Mouse (Mus musculus): ENCODE data around the gene Chmp2b. TPM values are rescaled to one million over a fixed set of nuclear protein-coding genes. Genes with fewer than 3 reads are reported as not detected.

The Chmp2b gene
- total and polyA plus RNA-seq, 3 experiments = 28.2 to 70.4 (median 50.3) TPM

DNA sequence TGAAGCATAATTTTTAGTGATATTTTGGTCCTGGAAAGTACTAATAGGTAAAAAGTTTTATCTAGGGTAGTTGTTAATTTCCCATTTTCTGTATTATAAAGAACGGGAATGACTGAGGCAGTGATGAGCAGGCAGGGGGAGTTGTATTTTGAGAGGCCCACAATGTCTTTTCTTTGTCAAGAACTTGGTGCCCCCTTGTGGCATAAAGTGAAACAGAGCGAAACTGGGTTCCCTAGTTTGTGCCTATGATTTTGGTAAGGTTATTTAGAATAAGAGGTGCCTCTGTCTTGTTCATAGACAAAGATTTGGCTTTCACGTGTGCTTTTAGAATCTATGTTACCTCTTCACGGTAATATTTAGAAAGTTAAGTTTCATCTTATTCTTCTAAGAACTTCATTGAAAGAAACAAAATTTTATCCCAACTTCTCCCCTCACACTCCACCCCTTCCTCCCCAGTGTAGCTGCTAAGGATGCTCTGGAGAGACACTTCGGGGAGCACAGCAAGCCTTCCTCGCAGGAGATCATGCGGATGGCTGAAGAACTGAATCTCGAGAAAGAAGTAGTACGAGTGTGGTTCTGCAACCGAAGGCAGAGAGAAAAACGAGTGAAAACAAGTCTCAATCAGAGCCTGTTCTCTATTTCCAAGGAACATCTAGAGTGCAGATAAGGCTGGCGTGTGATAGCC is 29.1 kb downstream of the Chmp2b start:
- H3K27ac ChIP-seq (ENCODE audit: insufficient read depth, low read depth) = no peak overlapping the region
- H3K4me3 ChIP-seq (replicated peaks in 1 of 3; ENCODE audit: low read depth in 2 of 3, low read length in 2 of 3, poor library complexity in 1 of 3) = no peak overlapping the region
- no peaks in the 10 kb centered on the region for H3K79me2 ChIP-seq (replicated peaks; ENCODE audit: control insufficient read depth, extremely low read depth, insufficient read depth, poor library complexity, severe bottlenecking)
- peaks cover 0 to 4% of the 10 kb centered on the region in 2 experiments; a peak in 2 of 4 replicates for H3K4me1 ChIP-seq (ENCODE audit: control insufficient read depth in 1 of 2, insufficient read depth in 2 of 2)
- no peaks in the 10 kb centered on the region for H3K9me3 ChIP-seq (replicated peaks; ENCODE audit: low read length)
- DNase-seq (ENCODE audit: extremely low read depth) = peak; percentile 69
- peak; percentile 26 to 83; a peak in 3 of 4 replicates for TF ChIP-seq CTCF (conservative IDR thresholded peaks at IDR 0.05 in 1 of 2, IDR thresholded peaks at IDR 0.05 in 1 of 2; ENCODE audit: low read depth in 2 of 2, low read length in 2 of 2)
- TF ChIP-seq UBTF (IDR thresholded peaks at IDR 0.05; ENCODE audit: low read depth, low read length) = no peak
- no peak for TF ChIP-seq TBP (conservative IDR thresholded peaks at IDR 0.05; ENCODE audit: low read depth, low read length)
- no peak for TF ChIP-seq ELF1 (IDR thresholded peaks at IDR 0.05; ENCODE audit: low read depth, low read length)
- TF ChIP-seq RAD21 (IDR thresholded peaks at IDR 0.05; ENCODE audit: low read depth, low read length) = peak; percentile 72
- peak; percentile 61 for TF ChIP-seq SMC3 (IDR thresholded peaks at IDR 0.05; ENCODE audit: low read depth, low read length)
- no peak for TF ChIP-seq KAT2A (IDR thresholded peaks at IDR 0.05; ENCODE audit: insufficient replicate concordance, low read length)
- TF ChIP-seq ZNF384 (IDR thresholded peaks at IDR 0.05; ENCODE audit: low read depth, low read length) = no peak
- TF ChIP-seq MEF2A (IDR thresholded peaks at IDR 0.05; ENCODE audit: borderline replicate concordance, low read depth, low read length) = no peak
- TF ChIP-seq EP300 (IDR thresholded peaks at IDR 0.05; ENCODE audit: low read length) = no peak
- TF ChIP-seq MYC (IDR thresholded peaks at IDR 0.05; ENCODE audit: low read depth, low read length) = no peak
- TF ChIP-seq BHLHE40 (IDR thresholded peaks at IDR 0.05; ENCODE audit: low read depth, low read length) = no peak
- no peak for TF ChIP-seq HCFC1 (IDR thresholded peaks at IDR 0.05; ENCODE audit: low read depth, low read length)
- no peak for TF ChIP-seq NRF1 (IDR thresholded peaks at IDR 0.05; ENCODE audit: low read depth, low read length)
- no peak for TF ChIP-seq ZC3H11A (IDR thresholded peaks at IDR 0.05; ENCODE audit: low read depth, low read length)
- no peak for TF ChIP-seq JUND (conservative IDR thresholded peaks at IDR 0.05; ENCODE audit: low read depth, low read length)
- no peak for TF ChIP-seq ZKSCAN1 (IDR thresholded peaks at IDR 0.05; ENCODE audit: borderline replicate concordance, low read depth, low read length)
- TF ChIP-seq MAFK (IDR thresholded peaks at IDR 0.05; ENCODE audit: insufficient replicate concordance, low read length) = no peak
- H3K9ac ChIP-seq (ENCODE audit: insufficient read depth, low read depth) = peak overlapping the region; percentile 23; the same call in 1 of the 2 replicates
- peak overlapping the region; percentile 92 for H3K4me2 ChIP-seq (ENCODE audit: insufficient read depth, low read depth, poor library complexity, severe bottlenecking)
- no peaks in the 10 kb centered on the region for H3K27me3 ChIP-seq (replicated peaks)
- in situ Hi-C loops (cut with MboI; ENCODE audit: low pct_ligation_motif_present, low pct_unique_long_range_greater_than_20kb, low sequenced_read_pairs) (no loop called here), dilution Hi-C loops (cut with MboI; ENCODE audit: extremely low pct_ligation_motif_present, extremely low pct_unique_long_range_greater_than_20kb, low sequenced_read_pairs) (no loop called here)
- peaks cover 0 to 8% of the 10 kb centered on the region in 2 experiments for H3K36me3 ChIP-seq (replicated peaks in 1 of 2; ENCODE audit: control insufficient read depth in 1 of 2, insufficient read depth in 1 of 2, low read length in 1 of 2)

GRCm38 (mm10) chr16:65531663-65532062 is 30.9 kb downstream of the Chmp2b start:
- Histone ChIP-seq H3K27ac (ENCODE audit: insufficient read depth, low read depth) (no peak overlapping the region), H3K79me2 (replicated peaks; ENCODE audit: control insufficient read depth, extremely low read depth, insufficient read depth, poor library complexity, severe bottlenecking) (no peaks in the 10 kb centered on the region), H3K36me3 (replicated peaks in 1 of 2; ENCODE audit: control insufficient read depth in 1 of 2, insufficient read depth in 1 of 2, low read length in 1 of 2) (peaks cover 0 to 2% of the 10 kb centered on the region in 2 experiments), H3K4me2 (ENCODE audit: insufficient read depth, low read depth, poor library complexity, severe bottlenecking) (no peak overlapping the region), H3K9ac (ENCODE audit: insufficient read depth, low read depth) (no peak overlapping the region), H3K4me1 (ENCODE audit: control insufficient read depth in 1 of 2, insufficient read depth in 2 of 2) (peaks cover 0 to 4% of the 10 kb centered on the region in 2 experiments; a peak in 2 of 4 replicates), H3K27me3 (replicated peaks) (no peaks in the 10 kb centered on the region), H3K9me3 (replicated peaks; ENCODE audit: low read length) (no peaks in the 10 kb centered on the region), H3K4me3 (replicated peaks in 1 of 3; ENCODE audit: low read depth in 2 of 3, low read length in 2 of 3, poor library complexity in 1 of 3) (no peak overlapping the region)
- in situ Hi-C loops (cut with MboI; ENCODE audit: low pct_ligation_motif_present, low pct_unique_long_range_greater_than_20kb, low sequenced_read_pairs) = no loop called here
- DNase-seq (ENCODE audit: extremely low read depth) = no peak
- dilution Hi-C loops (cut with MboI; ENCODE audit: extremely low pct_ligation_motif_present, extremely low pct_unique_long_range_greater_than_20kb, low sequenced_read_pairs) = no loop called here
- TF ChIP-seq POLR2A (IDR thresholded peaks at IDR 0.05; ENCODE audit: low read depth, low read length) = no peak
- TF ChIP-seq MAFK (IDR thresholded peaks at IDR 0.05; ENCODE audit: insufficient replicate concordance, low read length) = no peak
